Mouse (Mus musculus): ENCODE measurements around the gene Eya2. TPM values are rescaled to one million over a fixed set of nuclear protein-coding genes. Genes with fewer than 3 reads are reported as not detected.

The Eya2 gene
- polyA plus RNA-seq, 1 experiment from 2014 or later = 0.76 TPM

DNA sequence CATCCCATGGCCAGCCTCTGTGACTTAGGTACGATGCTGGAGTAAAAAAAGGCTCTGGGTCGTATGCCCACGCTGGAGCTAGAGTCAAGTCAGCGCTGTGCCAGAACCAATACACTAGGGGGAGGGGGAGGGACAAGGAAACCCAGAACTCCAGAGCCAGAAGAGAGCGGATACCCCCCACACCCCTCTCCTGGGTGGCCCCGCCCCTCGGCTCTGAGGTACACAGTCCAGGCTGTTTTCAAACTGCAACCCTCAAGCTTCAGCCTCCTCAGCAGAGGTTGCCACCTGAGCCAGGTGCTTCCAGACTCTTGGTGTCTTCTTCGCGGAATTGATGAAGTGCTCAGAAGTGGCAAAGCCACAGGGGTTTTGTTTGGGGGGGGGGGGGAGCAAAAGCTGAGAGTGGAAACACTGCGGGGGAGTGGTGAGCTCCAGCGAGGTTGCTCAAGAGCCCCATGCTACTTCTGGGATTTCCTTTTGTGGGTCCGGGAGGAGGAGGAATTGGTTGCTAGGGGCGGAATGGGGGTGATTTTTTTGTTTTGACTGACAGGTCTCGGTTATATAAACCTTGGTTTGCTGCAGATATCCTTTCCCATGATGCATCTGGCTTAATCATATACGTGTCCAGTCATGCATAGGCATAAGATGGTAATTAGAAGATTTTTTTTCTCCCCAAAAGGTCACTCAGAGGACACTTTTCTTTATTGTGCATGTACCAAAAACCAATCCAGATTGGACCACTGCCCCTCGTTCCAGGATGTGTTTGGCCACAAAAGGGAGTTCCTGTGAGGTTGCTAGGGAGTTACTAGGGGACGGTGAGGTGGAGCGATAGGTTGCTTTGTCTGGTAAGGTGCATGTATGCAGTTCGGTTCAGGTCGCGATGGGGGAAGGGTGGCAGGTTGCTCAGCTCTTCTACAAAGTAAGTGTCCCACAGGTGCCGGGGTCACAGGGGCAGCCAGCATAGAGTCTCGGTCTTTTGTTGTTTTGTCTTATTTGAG lies 122.6 kb downstream of the Eya2 start:
- ATAC-seq (ENCODE audit: insufficient number of reproducible peaks, insufficient read depth, low FRiP score, low read depth) = 0 out of 2 replicates have a peak, but pooled peaks have one; percentile 9
- Histone ChIP-seq H3K4me1 (ENCODE audit: control insufficient read depth in 2 of 2, insufficient read depth in 2 of 2, low read length in 2 of 2) (no peaks in the 10 kb centered on the region), H3K36me3 (ENCODE audit: control insufficient read depth, insufficient read depth, low read length) (no peaks in the 10 kb centered on the region), H3K27me3 (ENCODE audit: control insufficient read depth, insufficient read depth, low read length) (no peaks in the 10 kb centered on the region), H3K27ac (replicated peaks in 1 of 2; ENCODE audit: control insufficient read depth in 1 of 2, insufficient read depth in 1 of 2, low read depth in 2 of 2, low read length in 2 of 2) (no peak overlapping the region), H3K9ac (ENCODE audit: low read length) (no peak overlapping the region), H3K9me3 (ENCODE audit: control insufficient read depth, low read length) (no peaks in the 10 kb centered on the region), H3K4me2 (ENCODE audit: low read length) (no peak overlapping the region), H3K4me3 (ENCODE audit: control insufficient read depth in 1 of 2, insufficient read depth in 1 of 2, low read depth in 1 of 2, low read length in 2 of 2) (no peak overlapping the region)
- WGBS = 61% methylated on average over 23 of the region's 23 CpGs

DNA sequence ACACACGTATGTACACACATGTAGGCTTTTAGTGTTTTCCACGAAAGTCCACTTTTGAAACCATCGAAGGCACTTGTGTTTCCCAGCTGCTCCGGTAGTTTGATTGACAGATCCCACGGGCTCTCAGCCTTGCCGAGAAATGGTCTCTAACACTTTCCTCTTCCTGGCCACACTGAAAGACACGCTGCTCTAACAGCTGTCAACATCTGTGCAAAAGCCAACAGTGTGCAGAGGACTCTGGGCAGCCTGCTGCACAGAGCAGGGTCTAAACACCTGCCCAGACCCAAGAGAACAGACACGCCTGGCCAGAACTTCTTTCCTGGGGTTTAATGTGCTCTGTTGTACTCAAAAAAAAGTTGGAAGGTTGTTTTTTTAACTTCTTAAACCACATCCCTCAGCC lies 124.5 kb downstream of the Eya2 start:
- 58% methylated on average over 8 of the region's 8 CpGs for WGBS
- Histone ChIP-seq H3K9ac (ENCODE audit: low read length) (no peak overlapping the region), H3K27me3 (ENCODE audit: control insufficient read depth, insufficient read depth, low read length) (no peaks in the 10 kb centered on the region), H3K27ac (replicated peaks in 1 of 2; ENCODE audit: control insufficient read depth in 1 of 2, insufficient read depth in 1 of 2, low read depth in 2 of 2, low read length in 2 of 2) (no peak overlapping the region), H3K4me3 (ENCODE audit: control insufficient read depth in 1 of 2, insufficient read depth in 1 of 2, low read depth in 1 of 2, low read length in 2 of 2) (no peak overlapping the region), H3K9me3 (ENCODE audit: control insufficient read depth, low read length) (no peaks in the 10 kb centered on the region), H3K4me1 (ENCODE audit: control insufficient read depth in 2 of 2, insufficient read depth in 2 of 2, low read length in 2 of 2) (no peaks in the 10 kb centered on the region), H3K36me3 (ENCODE audit: control insufficient read depth, insufficient read depth, low read length) (no peaks in the 10 kb centered on the region), H3K4me2 (ENCODE audit: low read length) (no peak overlapping the region)
- no peak for ATAC-seq (ENCODE audit: insufficient number of reproducible peaks, insufficient read depth, low FRiP score, low read depth)

DNA sequence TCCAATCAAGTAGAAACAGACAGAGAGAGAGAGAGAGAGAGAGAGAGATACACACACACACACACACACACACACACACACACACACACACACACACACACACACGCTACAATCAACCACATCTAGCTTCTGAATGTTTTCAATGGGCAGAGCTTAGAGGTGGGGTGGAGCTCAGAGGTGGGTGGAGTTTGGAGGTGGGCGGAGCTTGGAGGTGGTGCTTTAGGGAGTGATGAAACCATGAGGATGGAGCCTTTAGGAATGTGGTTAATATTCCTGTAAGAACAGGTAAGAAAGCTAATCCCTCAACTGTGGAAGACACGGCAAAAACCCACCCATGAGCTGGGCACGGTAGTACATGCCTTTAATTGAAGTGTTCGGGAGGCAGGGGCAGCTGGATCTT lies 127.1 kb downstream of the Eya2 start:
- no peak overlapping the region for H3K9ac ChIP-seq (ENCODE audit: low read length)
- no peak for ATAC-seq (ENCODE audit: insufficient number of reproducible peaks, insufficient read depth, low FRiP score, low read depth)
- WGBS = 82% methylated on average over 5 of the region's 5 CpGs
- no peaks in the 10 kb centered on the region for H3K9me3 ChIP-seq (ENCODE audit: control insufficient read depth, low read length)
- H3K4me3 ChIP-seq (ENCODE audit: control insufficient read depth in 1 of 2, insufficient read depth in 1 of 2, low read depth in 1 of 2, low read length in 2 of 2) = no peak overlapping the region
- no peaks in the 10 kb centered on the region for H3K4me1 ChIP-seq (ENCODE audit: control insufficient read depth in 2 of 2, insufficient read depth in 2 of 2, low read length in 2 of 2)
- no peaks in the 10 kb centered on the region for H3K27me3 ChIP-seq (ENCODE audit: control insufficient read depth, insufficient read depth, low read length)
- no peak overlapping the region for H3K27ac ChIP-seq (replicated peaks in 1 of 2; ENCODE audit: control insufficient read depth in 1 of 2, insufficient read depth in 1 of 2, low read depth in 2 of 2, low read length in 2 of 2)
- H3K36me3 ChIP-seq (ENCODE audit: control insufficient read depth, insufficient read depth, low read length) = no peaks in the 10 kb centered on the region
- no peak overlapping the region for H3K4me2 ChIP-seq (ENCODE audit: low read length)

DNA sequence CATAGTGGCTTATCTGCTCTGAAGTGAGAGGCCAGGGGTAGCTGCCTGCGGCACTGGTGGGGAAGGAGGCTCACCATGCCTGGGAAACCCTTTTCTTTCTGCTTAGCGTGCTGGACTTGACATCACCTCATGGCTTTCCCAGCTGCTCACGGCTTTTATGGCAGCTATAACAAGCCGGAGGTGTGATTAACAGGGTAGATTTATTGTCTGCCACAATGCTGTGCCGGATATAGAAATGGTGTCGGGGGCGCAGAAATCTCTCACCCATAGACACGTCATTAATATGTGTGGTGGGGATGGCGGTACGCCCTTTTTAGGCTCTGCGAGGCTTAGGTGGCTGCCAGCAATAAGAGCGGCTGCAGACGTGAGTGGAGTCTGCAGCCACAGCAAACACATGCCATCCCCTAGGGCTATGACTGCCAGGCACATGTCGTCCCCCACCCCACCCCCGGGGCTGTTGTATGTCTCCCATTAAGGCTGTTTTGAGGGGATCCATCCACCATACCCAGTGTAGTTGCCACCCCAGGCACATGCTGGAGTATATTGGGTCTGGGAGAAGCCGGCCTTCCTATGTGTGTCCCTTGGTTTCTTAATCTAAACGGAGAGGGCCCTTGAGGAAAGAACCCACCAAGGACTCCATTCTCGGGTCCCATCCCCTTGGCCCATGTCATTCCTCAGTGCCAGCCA lies 137.9 kb downstream of the Eya2 start:
- Histone ChIP-seq H3K27me3 (ENCODE audit: control insufficient read depth, insufficient read depth, low read length) (peaks cover 4% of the 10 kb centered on the region; the same call in 1 of the 2 replicates), H3K9ac (ENCODE audit: low read length) (no peak overlapping the region), H3K27ac (replicated peaks in 1 of 2; ENCODE audit: control insufficient read depth in 1 of 2, insufficient read depth in 1 of 2, low read depth in 2 of 2, low read length in 2 of 2) (no peak overlapping the region), H3K36me3 (ENCODE audit: control insufficient read depth, insufficient read depth, low read length) (no peaks in the 10 kb centered on the region), H3K4me3 (ENCODE audit: control insufficient read depth in 1 of 2, insufficient read depth in 1 of 2, low read depth in 1 of 2, low read length in 2 of 2) (no peak overlapping the region), H3K4me1 (ENCODE audit: control insufficient read depth in 2 of 2, insufficient read depth in 2 of 2, low read length in 2 of 2) (peaks cover 3 to 4% of the 10 kb centered on the region in 2 experiments; a peak in 2 of 4 replicates), H3K9me3 (ENCODE audit: control insufficient read depth, low read length) (no peaks in the 10 kb centered on the region), H3K4me2 (ENCODE audit: low read length) (0 out of 2 replicates have a peak overlapping the region, but pooled peaks have one; percentile 6)
- no peak for ATAC-seq (ENCODE audit: insufficient number of reproducible peaks, insufficient read depth, low FRiP score, low read depth)
- 64% methylated on average over 18 of the region's 18 CpGs for WGBS

DNA sequence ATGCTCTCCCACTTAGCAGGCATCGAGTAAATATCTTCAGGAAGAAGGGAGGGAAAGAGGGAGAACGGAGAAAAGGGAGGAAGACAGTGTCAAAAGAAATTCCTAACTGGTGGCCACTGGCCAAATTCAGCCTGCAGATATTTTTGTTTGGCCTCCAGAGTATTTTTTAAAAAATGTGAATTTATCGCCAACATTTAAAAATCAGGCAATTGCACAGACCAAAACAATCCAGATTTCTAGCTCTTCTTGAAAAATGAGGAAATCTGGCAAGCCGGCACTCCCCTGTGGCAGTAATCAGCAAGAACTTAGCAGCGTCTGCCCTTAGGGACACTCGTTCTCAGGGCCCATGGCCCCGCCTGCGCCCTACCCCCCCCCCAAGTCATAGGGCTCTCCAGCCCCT lies 138.9 kb downstream of the Eya2 start:
- no peak overlapping the region for H3K4me2 ChIP-seq (ENCODE audit: low read length)
- H3K36me3 ChIP-seq (ENCODE audit: control insufficient read depth, insufficient read depth, low read length) = no peaks in the 10 kb centered on the region
- H3K27ac ChIP-seq (replicated peaks in 1 of 2; ENCODE audit: control insufficient read depth in 1 of 2, insufficient read depth in 1 of 2, low read depth in 2 of 2, low read length in 2 of 2) = no peak overlapping the region
- H3K9ac ChIP-seq (ENCODE audit: low read length) = no peak overlapping the region
- no peak overlapping the region for H3K4me3 ChIP-seq (ENCODE audit: control insufficient read depth in 1 of 2, insufficient read depth in 1 of 2, low read depth in 1 of 2, low read length in 2 of 2)
- WGBS = 66% methylated on average over 8 of the region's 8 CpGs
- ATAC-seq (ENCODE audit: insufficient number of reproducible peaks, insufficient read depth, low FRiP score, low read depth) = no peak
- peaks cover 4% of the 10 kb centered on the region; the same call in 1 of the 2 replicates for H3K27me3 ChIP-seq (ENCODE audit: control insufficient read depth, insufficient read depth, low read length)
- H3K9me3 ChIP-seq (ENCODE audit: control insufficient read depth, low read length) = no peaks in the 10 kb centered on the region
- peaks cover 3 to 4% of the 10 kb centered on the region in 2 experiments; a peak in 2 of 4 replicates for H3K4me1 ChIP-seq (ENCODE audit: control insufficient read depth in 2 of 2, insufficient read depth in 2 of 2, low read length in 2 of 2)

DNA sequence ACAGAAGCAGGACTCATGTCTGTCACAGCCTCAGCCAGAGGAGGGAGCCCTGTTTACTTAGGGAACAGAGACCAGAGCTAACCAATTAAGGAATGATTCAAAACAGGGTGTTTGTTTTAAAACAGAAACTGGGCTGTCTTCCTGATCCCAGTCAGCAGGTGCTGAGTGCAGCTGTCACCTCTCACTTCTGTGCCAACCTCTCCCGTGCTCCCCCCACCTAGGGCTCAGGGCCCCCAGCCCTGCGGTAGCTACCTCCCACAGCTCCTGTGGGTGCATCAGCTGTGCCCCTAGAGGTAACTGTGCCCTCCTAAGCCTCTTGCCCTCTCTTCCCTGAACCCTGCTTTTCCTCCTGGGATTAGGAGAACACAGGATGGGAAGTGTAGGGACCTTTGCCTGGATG lies 141.5 kb downstream of the Eya2 start:
- Histone ChIP-seq H3K36me3 (ENCODE audit: control insufficient read depth, insufficient read depth, low read length) (no peaks in the 10 kb centered on the region), H3K4me3 (ENCODE audit: control insufficient read depth in 1 of 2, insufficient read depth in 1 of 2, low read depth in 1 of 2, low read length in 2 of 2) (no peak overlapping the region), H3K27ac (replicated peaks in 1 of 2; ENCODE audit: control insufficient read depth in 1 of 2, insufficient read depth in 1 of 2, low read depth in 2 of 2, low read length in 2 of 2) (no peak overlapping the region), H3K27me3 (ENCODE audit: control insufficient read depth, insufficient read depth, low read length) (no peaks in the 10 kb centered on the region), H3K4me2 (ENCODE audit: low read length) (no peak overlapping the region), H3K9me3 (ENCODE audit: control insufficient read depth, low read length) (no peaks in the 10 kb centered on the region), H3K4me1 (ENCODE audit: control insufficient read depth in 2 of 2, insufficient read depth in 2 of 2, low read length in 2 of 2) (peaks cover 3 to 4% of the 10 kb centered on the region in 2 experiments; a peak in 2 of 4 replicates), H3K9ac (ENCODE audit: low read length) (no peak overlapping the region)
- WGBS = 37% methylated on average over 2 of the region's 2 CpGs
- no peak for ATAC-seq (ENCODE audit: insufficient number of reproducible peaks, insufficient read depth, low FRiP score, low read depth)

DNA sequence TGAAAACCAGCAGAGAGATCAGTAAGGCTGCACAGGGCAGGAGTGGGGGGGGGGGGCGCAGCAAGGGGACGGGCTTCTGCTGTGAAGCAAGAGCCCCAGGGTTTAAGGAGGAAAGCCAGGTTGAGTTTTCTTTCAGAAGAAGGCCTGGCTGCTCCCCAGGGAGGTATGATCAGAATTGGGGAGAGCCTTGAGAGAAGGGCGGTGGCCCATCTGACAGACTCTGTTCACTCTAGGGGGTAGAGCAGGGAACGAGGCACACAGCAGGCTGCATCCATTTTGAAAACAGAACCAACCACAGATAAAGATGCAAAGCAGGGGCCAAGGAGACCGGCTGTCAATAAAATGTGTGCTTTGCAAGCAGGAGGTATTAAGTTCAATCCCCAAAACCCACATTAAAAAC lies 145.5 kb downstream of the Eya2 start:
- Histone ChIP-seq H3K9me3 (ENCODE audit: control insufficient read depth, low read length) (no peaks in the 10 kb centered on the region), H3K4me3 (ENCODE audit: control insufficient read depth in 1 of 2, insufficient read depth in 1 of 2, low read depth in 1 of 2, low read length in 2 of 2) (no peak overlapping the region), H3K9ac (ENCODE audit: low read length) (no peak overlapping the region), H3K4me2 (ENCODE audit: low read length) (no peak overlapping the region), H3K27me3 (ENCODE audit: control insufficient read depth, insufficient read depth, low read length) (peaks cover 8% of the 10 kb centered on the region), H3K4me1 (ENCODE audit: control insufficient read depth in 2 of 2, insufficient read depth in 2 of 2, low read length in 2 of 2) (no peaks in the 10 kb centered on the region), H3K36me3 (ENCODE audit: control insufficient read depth, insufficient read depth, low read length) (no peaks in the 10 kb centered on the region), H3K27ac (replicated peaks in 1 of 2; ENCODE audit: control insufficient read depth in 1 of 2, insufficient read depth in 1 of 2, low read depth in 2 of 2, low read length in 2 of 2) (no peak overlapping the region)
- WGBS = 53% methylated on average over 4 of the region's 5 CpGs
- no peak for ATAC-seq (ENCODE audit: insufficient number of reproducible peaks, insufficient read depth, low FRiP score, low read depth)

Measured in heart, embryonic 14.5 days (tissue).